Mouse (Mus musculus) heart, postnatal 10 days (tissue): ENCODE measurements around the gene Swsap1. TPM values are rescaled to one million over a fixed set of nuclear protein-coding genes. Genes with fewer than 3 reads are reported as not detected.

Experiments
- DNase-seq, 2 experiments: peaks; one replicate each; pipeline ENCODE4 v3.0.0; 2021
- intact Hi-C: fragments of 180-260 bp; cut with DNase I; formaldehyde crosslinking; loops from one replicate; pipeline ENCODE4 v1.15.1; 2025
- total RNA-seq, 2 experiments: library from RNA; stranded (reverse); gene quantifications; 2 replicates each; pipeline ENCODE4 v1.2.3; 2021

Swsap1 gene
- total RNA-seq, 2 experiments from 2014 or later: 8.7 TPM

- DNase-seq: peak; percentile 99 to 100
- intact Hi-C loops: no loop called here
Observed at GRCm38 (mm10) chr9:22002194-22003162, 46.9 kb downstream of the Swsap1 start, which contains the start of the genes Ccdc151 and Prkcsh. Ccdc151 (minus strand) TSS chr9:22002634. Prkcsh (plus strand) TSS chr9:22002806.

GRCm38 (mm10) chr9:22003163-22003554 lies 47.6 kb downstream of the Swsap1 start:
- DNase-seq: no peak
- intact Hi-C loops: no loop called here

- DNase-seq: no peak
- intact Hi-C loops: no loop called here
Observed at GRCm38 (mm10) chr9:22004546-22004945, 49.0 kb downstream of the Swsap1 start.

Other genes with a start within 250 kb of the Swsap1 start
- gene Ldlr, start 232.3 kb upstream of the Swsap1 start, total RNA-seq: 10 to 100 TPM in 1 of 2 experiments, 1 to 10 TPM in 1; 8.5 to 10.7 TPM
- 10 to 100 TPM; 11.9 to 14.5 TPM for gene Spc24, start 195.5 kb upstream of the Swsap1 start, total RNA-seq
- 10 to 100 TPM; 49.5 to 51.9 TPM for gene Kank2, start 157.0 kb upstream of the Swsap1 start, total RNA-seq
- under 1 TPM in 1 of 2 experiments, not detected in 1; 0.31 TPM for gene Angptl8, start 120.2 kb upstream of the Swsap1 start, total RNA-seq
- 10 to 100 TPM; 63.0 to 66.5 TPM for gene Dock6, start 103.1 kb upstream of the Swsap1 start, total RNA-seq
- gene Rab3d, start 37.6 kb upstream of the Swsap1 start, total RNA-seq: 10 to 100 TPM; 10.3 to 12.6 TPM
- 1 to 10 TPM in 1 of 2 experiments, under 1 TPM in 1; 0.74 to 1.0 TPM for gene Ccdc159, start 28.3 kb upstream of the Swsap1 start, total RNA-seq
- 10 to 100 TPM; 24.3 to 28.6 TPM for gene Tmem205, start 28.2 kb upstream of the Swsap1 start, total RNA-seq
- gene Plppr2, start 18.7 kb upstream of the Swsap1 start, total RNA-seq: 1 to 10 TPM; 2.2 to 2.4 TPM
- gene Epor, start 7.8 kb downstream of the Swsap1 start, total RNA-seq: 1 to 10 TPM; 3.1 to 4.0 TPM
- gene Rgl3, start 33.7 kb downstream of the Swsap1 start, total RNA-seq: 1 to 10 TPM; 1.3 to 1.4 TPM
- gene Ccdc151, start 46.9 kb downstream of the Swsap1 start, total RNA-seq: not detected
- gene Prkcsh, start 47.1 kb downstream of the Swsap1 start, total RNA-seq: 10 to 100 TPM; 67.7 to 73.7 TPM
- gene Elavl3, start 96.3 kb downstream of the Swsap1 start, total RNA-seq: under 1 TPM; 0.26 to 0.47 TPM
- under 1 TPM in 1 of 2 experiments, not detected in 1; 0.64 TPM for gene Gm49318, start 115.5 kb downstream of the Swsap1 start, total RNA-seq
- 1 to 10 TPM; 5.9 to 7.3 TPM for gene Zfp653, start 115.6 kb downstream of the Swsap1 start, total RNA-seq
- gene Ecsit, start 129.7 kb downstream of the Swsap1 start, total RNA-seq: 10 to 100 TPM; 79.0 to 82.6 TPM
- 1 to 10 TPM; 8.2 to 9.7 TPM for gene Cnn1, start 143.5 kb downstream of the Swsap1 start, total RNA-seq
- 10 to 100 TPM; 43.5 to 44.0 TPM for gene Elof1, start 161.4 kb downstream of the Swsap1 start, total RNA-seq
- 1 to 10 TPM; 1.8 to 2.8 TPM for gene Acp5, start 180.0 kb downstream of the Swsap1 start, total RNA-seq
- gene Pigyl, start 201.1 kb downstream of the Swsap1 start, total RNA-seq: 10 to 100 TPM; 35.3 to 35.6 TPM
- under 1 TPM; 0.17 to 0.20 TPM for gene Zfp872, start 232.3 kb downstream of the Swsap1 start, total RNA-seq